Mouse (Mus musculus): ENCODE measurements around the gene Bzw2. TPM values are rescaled to one million over a fixed set of nuclear protein-coding genes. Genes with fewer than 3 reads are reported as not detected.

Bzw2 gene
- polyA plus RNA-seq, 1 experiment from 2014 or later = 292 TPM

Other genes with a start within 250 kb of the Bzw2 start
- not detected in 2 replicates for gene Agr3, start 232.5 kb downstream of the Bzw2 start, polyA plus RNA-seq (2014; fragmentation: Nextera tagmentation; extraction: Ambion mirVana)
- not detected in 2 replicates for gene Agr2, start 165.2 kb downstream of the Bzw2 start, polyA plus RNA-seq (2014; fragmentation: Nextera tagmentation; extraction: Ambion mirVana)
- gene Tspan13, start 115.6 kb downstream of the Bzw2 start, polyA plus RNA-seq (2014; fragmentation: Nextera tagmentation; extraction: Ambion mirVana) = 182 and 213 TPM in 2 replicates
- gene Ankmy2, start 966 bp downstream of the Bzw2 start, polyA plus RNA-seq (2014; fragmentation: Nextera tagmentation; extraction: Ambion mirVana) = 30.9 and 33.8 TPM in 2 replicates
- not detected in 2 replicates for gene Lrrc72, start 95.3 kb upstream of the Bzw2 start, polyA plus RNA-seq (2014; fragmentation: Nextera tagmentation; extraction: Ambion mirVana)
- 6.4 and 6.6 TPM in 2 replicates for gene Sostdc1, start 156.1 kb upstream of the Bzw2 start, polyA plus RNA-seq (2014; fragmentation: Nextera tagmentation; extraction: Ambion mirVana)
- 12.3 and 12.9 TPM in 2 replicates for gene Ispd, start 223.4 kb upstream of the Bzw2 start, polyA plus RNA-seq (2014; fragmentation: Nextera tagmentation; extraction: Ambion mirVana)
- 1.1 and 1.7 TPM in 2 replicates for gene D630036H23Rik, start 224.1 kb upstream of the Bzw2 start, polyA plus RNA-seq (2014; fragmentation: Nextera tagmentation; extraction: Ambion mirVana)

Measured in midbrain, embryonic 11.5 days (tissue).